Mouse (Mus musculus) spleen, adult 2 months (tissue): ENCODE data around the gene Hdhd5.

Experiments used
- CTCF ChIP-seq: fragments of 200-500 bp; IDR thresholded peaks from 2 replicates; pipeline ENCODE4 v1.5.1; 2011; ENCODE audit warnings: mild to moderate bottlenecking, inconsistent platforms; ENCODE audit not compliant: insufficient read depth, insufficient read length, insufficient replicate concordance; ENCODE audit errors: extremely low read depth
- POLR2A ChIP-seq: fragments of 200-500 bp; IDR thresholded peaks from 2 replicates; pipeline ENCODE4 v1.6.1; 2011; ENCODE audit warnings: low read depth, low read length, inconsistent platforms

DNA sequence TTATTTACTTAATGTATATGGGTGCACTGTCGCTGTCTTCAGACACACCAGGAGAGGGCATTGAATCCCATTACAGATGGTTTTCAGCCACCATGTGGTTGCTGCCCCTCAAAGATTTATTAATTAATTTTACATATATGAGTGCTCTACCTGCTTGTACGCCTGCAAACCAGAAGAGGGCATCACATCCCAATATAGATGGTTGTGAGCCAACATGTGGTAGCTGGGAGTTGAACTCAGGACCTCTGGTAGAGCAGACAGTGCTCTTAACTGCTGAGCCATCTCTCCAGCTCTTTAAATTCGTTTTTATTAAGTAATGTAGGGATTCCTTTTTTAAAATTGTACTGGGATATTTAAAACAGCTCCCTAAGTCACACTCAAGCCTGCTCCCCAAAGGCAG is 61.9 kb downstream of the Hdhd5 start:
- TF ChIP-seq POLR2A (no peak), CTCF (no peak)
